Mouse (Mus musculus): Measurements from ENCODE around the gene 4931406C07Rik.

4931406C07Rik gene

GRCm38 (mm10) chr9:15288402-15288801 lies 17.8 kb downstream of the 4931406C07Rik start:
- DNase-seq (ENCODE audit: low read depth) = no peak

- no peak for DNase-seq (ENCODE audit: low read depth)
Measured at GRCm38 (mm10) chr9:15287846-15288245, 18.4 kb downstream of the 4931406C07Rik start.

- DNase-seq (ENCODE audit: low read depth) = peak; percentile 34
Measured at GRCm38 (mm10) chr9:15285443-15285842, 20.8 kb downstream of the 4931406C07Rik start.

GRCm38 (mm10) chr9:15280491-15280879 lies 25.8 kb downstream of the 4931406C07Rik start:
- DNase-seq (ENCODE audit: low read depth) = no peak

GRCm38 (mm10) chr9:15279649-15280490 lies 26.4 kb downstream of the 4931406C07Rik start, which contains the start of gene Med17:
Gene Med17, minus strand, starts transcription at chr9:15279931.
- peak; percentile 94 for DNase-seq (ENCODE audit: low read depth)

- no peak for DNase-seq (ENCODE audit: low read depth)
Measured at GRCm38 (mm10) chr9:15279139-15279648, 27.1 kb downstream of the 4931406C07Rik start.

GRCm38 (mm10) chr9:15278343-15278742 lies 27.9 kb downstream of the 4931406C07Rik start:
- no peak for DNase-seq (ENCODE audit: low read depth)

GRCm38 (mm10) chr9:15276855-15277254 lies 29.4 kb downstream of the 4931406C07Rik start:
- no peak for DNase-seq (ENCODE audit: low read depth)

GRCm38 (mm10) chr9:15273981-15274380 lies 32.3 kb downstream of the 4931406C07Rik start:
- DNase-seq (ENCODE audit: low read depth) = no peak

- DNase-seq (ENCODE audit: low read depth) = no peak
Measured at GRCm38 (mm10) chr9:15263487-15263886, 42.8 kb downstream of the 4931406C07Rik start.

GRCm38 (mm10) chr9:15261980-15262379 lies 44.3 kb downstream of the 4931406C07Rik start:
- no peak for DNase-seq (ENCODE audit: low read depth)

- DNase-seq (ENCODE audit: low read depth) = no peak
Measured at GRCm38 (mm10) chr9:15256214-15256613, 50.0 kb downstream of the 4931406C07Rik start.

- DNase-seq (ENCODE audit: low read depth) = no peak
Measured at GRCm38 (mm10) chr9:15254501-15254900, 51.7 kb downstream of the 4931406C07Rik start.

GRCm38 (mm10) chr9:15252196-15252595 lies 54.1 kb downstream of the 4931406C07Rik start:
- DNase-seq (ENCODE audit: low read depth) = no peak

- peak; percentile 5 for DNase-seq (ENCODE audit: low read depth)
Measured at GRCm38 (mm10) chr9:15250376-15250775, 55.9 kb downstream of the 4931406C07Rik start.

GRCm38 (mm10) chr9:15245319-15246075 lies 60.8 kb downstream of the 4931406C07Rik start:
- DNase-seq (ENCODE audit: low read depth) = no peak

- no peak for DNase-seq (ENCODE audit: low read depth)
Measured at GRCm38 (mm10) chr9:15242130-15242529, 64.1 kb downstream of the 4931406C07Rik start.

GRCm38 (mm10) chr9:15241596-15241939 lies 64.7 kb downstream of the 4931406C07Rik start:
- peak; percentile 26 for DNase-seq (ENCODE audit: low read depth)

- DNase-seq (ENCODE audit: low read depth) = no peak
Measured at GRCm38 (mm10) chr9:15240863-15241595, 65.2 kb downstream of the 4931406C07Rik start.

- DNase-seq (ENCODE audit: low read depth) = no peak
Measured at GRCm38 (mm10) chr9:15240006-15240405, 66.2 kb downstream of the 4931406C07Rik start.

GRCm38 (mm10) chr9:15239042-15239925 lies 67.0 kb downstream of the 4931406C07Rik start, which contains the start of gene Vstm5:
Gene Vstm5, plus strand, starts transcription at chr9:15239045.
- no peak for DNase-seq (ENCODE audit: low read depth)

Measured in naive thymus-derived CD4-positive, alpha-beta T cell, adult 2 months (primary cell).